Mouse (Mus musculus) adrenal gland, postnatal 14 days (tissue): ENCODE results near the gene Hoxa1. TPM values are rescaled to one million over a fixed set of nuclear protein-coding genes. Genes with fewer than 3 reads are reported as not detected.

Experiments
- total RNA-seq: library from RNA; stranded (reverse); gene quantifications from 2 replicates; pipeline ENCODE4 v1.2.3, GENCODE M21; 2021

Hoxa1 gene
- total RNA-seq, 1 experiment from 2014 or later, result 1.1 TPM

Other genes with a start within 250 kb of the Hoxa1 start
- 41.1 and 46.0 TPM in 2 replicates for gene Skap2, start 145.8 kb downstream of the Hoxa1 start, total RNA-seq
- gene Hoxa2, start 6.5 kb upstream of the Hoxa1 start, total RNA-seq, result 3.3 and 3.8 TPM in 2 replicates
- gene 5730596B20Rik, start 19.2 kb upstream of the Hoxa1 start, total RNA-seq, result 0.45 and 0.63 TPM in 2 replicates
- 6.4 and 7.3 TPM in 2 replicates for gene Hoxa4, start 33.4 kb upstream of the Hoxa1 start, total RNA-seq
- gene Hoxa5, start 46.3 kb upstream of the Hoxa1 start, total RNA-seq, result 25.8 and 26.3 TPM in 2 replicates
- 3.7 and 5.9 TPM in 2 replicates for gene Hoxa6, start 50.4 kb upstream of the Hoxa1 start, total RNA-seq
- gene Hoxa3, start 55.0 kb upstream of the Hoxa1 start, total RNA-seq, result 6.9 and 10.5 TPM in 2 replicates
- gene Gm28308, start 55.0 kb upstream of the Hoxa1 start, total RNA-seq, result 1.3 and 1.4 TPM in 2 replicates
- 20.9 and 22.2 TPM in 2 replicates for gene Hoxa7, start 63.5 kb upstream of the Hoxa1 start, total RNA-seq
- 1.8 and 3.5 TPM in 2 replicates for gene Hoxa9, start 72.8 kb upstream of the Hoxa1 start, total RNA-seq
- 0.15 and 0.68 TPM in 2 replicates for gene Hoxa10, start 82.5 kb upstream of the Hoxa1 start, total RNA-seq
- not detected in 2 replicates for gene Hoxa11, start 87.5 kb upstream of the Hoxa1 start, total RNA-seq
- not detected in 2 replicates for gene Hoxa13, start 102.6 kb upstream of the Hoxa1 start, total RNA-seq
- not detected in 2 replicates for gene Evx1, start 155.2 kb upstream of the Hoxa1 start, total RNA-seq